Mouse (Mus musculus): ENCODE measurements at regions not wholly inside any gene's neighbourhood (a gene's known extent, or its start where the extent isn't known, plus 50 kb on each side); places are given as distances from the start of the nearest gene placed in this dataset.
"Not testable (repeated sequence)": the region's sequence is repeated elsewhere in the genome, so short reads cannot be mapped to it uniquely, and the experiment has no call there.

DNA sequence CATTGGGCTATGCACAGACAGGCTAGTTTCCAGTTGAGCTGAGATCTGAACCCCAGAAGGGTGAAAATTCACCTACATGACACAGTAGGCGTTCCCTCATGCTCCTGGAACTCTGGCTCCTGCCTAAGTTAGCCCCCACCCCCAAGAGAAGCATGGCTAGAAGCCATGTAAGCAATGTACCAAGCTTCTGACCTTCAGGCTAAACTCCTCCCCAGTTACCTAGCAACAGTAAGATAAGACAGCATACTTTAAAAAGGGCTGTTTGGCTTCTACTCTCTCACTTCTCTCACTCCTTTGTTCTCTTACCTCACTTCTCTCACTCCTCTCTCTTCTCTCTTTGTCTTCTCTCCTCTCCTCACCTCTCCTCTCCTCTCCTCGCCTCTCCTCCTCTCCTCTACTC, 629.7 kb upstream of the Prmt6 start:
- H3K36me3 ChIP-seq (ENCODE audit: control insufficient read depth, insufficient read depth, low read length); H3K9me3 ChIP-seq (ENCODE audit: control insufficient read depth, low read length); H3K27ac ChIP-seq (ENCODE audit: low read depth, low read length); H3K4me1 ChIP-seq (ENCODE audit: control insufficient read depth, insufficient read depth, low read length); H3K27me3 ChIP-seq (ENCODE audit: control insufficient read depth, insufficient read depth, low read length); ATAC-seq (ENCODE audit: low read depth); H3K4me2 ChIP-seq (ENCODE audit: low read depth, low read length); H3K4me3 ChIP-seq (ENCODE audit: low read depth, low read length); H3K9ac ChIP-seq (replicated peaks; ENCODE audit: low read depth, low read length): not testable (repeated sequence)
- WGBS, result 66% methylated on average over 2 of the region's 2 CpGs

DNA sequence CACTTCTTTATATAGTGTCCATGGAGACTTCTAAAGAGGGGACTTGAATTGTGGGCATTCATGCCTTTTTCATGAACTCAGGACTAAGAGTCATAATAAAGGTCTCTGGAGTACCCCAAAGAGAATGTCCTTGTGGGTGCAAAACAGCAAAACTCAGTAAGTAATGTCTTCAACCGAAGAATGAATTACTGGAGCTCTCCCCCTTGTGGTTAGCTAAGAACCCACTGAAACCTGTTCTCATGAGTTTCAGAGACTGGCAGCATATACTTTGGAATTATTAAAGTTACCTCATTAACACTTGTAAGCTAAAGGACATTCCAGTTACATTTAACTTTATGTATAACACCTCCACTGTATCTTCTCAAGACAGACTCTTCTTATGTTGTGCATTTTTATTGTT, 615.2 kb upstream of the Prmt6 start:
- Histone ChIP-seq H3K4me2 (ENCODE audit: low read depth, low read length) (no peak overlapping the region), H3K9ac (replicated peaks; ENCODE audit: low read depth, low read length) (no peak overlapping the region), H3K4me1 (ENCODE audit: control insufficient read depth, insufficient read depth, low read length) (no peaks in the 10 kb centered on the region), H3K27me3 (ENCODE audit: control insufficient read depth, insufficient read depth, low read length) (no peaks in the 10 kb centered on the region), H3K9me3 (ENCODE audit: control insufficient read depth, low read length) (no peaks in the 10 kb centered on the region), H3K27ac (ENCODE audit: low read depth, low read length) (no peak overlapping the region), H3K36me3 (ENCODE audit: control insufficient read depth, insufficient read depth, low read length) (no peaks in the 10 kb centered on the region), H3K4me3 (ENCODE audit: low read depth, low read length) (no peak overlapping the region)
- ATAC-seq (ENCODE audit: low read depth), result no peak
- 90% methylated on average over 1 of the region's 1 CpGs for WGBS

DNA sequence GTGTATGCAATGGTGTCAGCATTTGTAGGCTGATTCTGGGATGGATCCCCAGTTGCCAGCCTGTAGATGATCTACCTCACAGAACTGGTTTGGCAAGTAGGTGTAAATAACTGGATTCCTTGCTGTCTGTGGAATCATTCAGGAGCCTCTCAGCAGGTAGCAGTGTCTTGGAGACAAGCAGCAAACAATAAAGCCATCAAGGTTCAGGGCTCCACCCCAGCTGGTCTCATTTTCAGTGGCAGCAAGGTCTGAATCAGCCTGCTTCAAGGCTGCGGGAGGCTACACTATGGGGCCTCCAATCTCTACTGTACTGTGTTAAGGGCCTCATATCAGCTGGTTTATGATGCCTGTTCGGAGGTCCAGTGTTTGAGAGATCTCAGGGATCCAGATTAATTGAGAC, 596.4 kb upstream of the Prmt6 start:
- Histone ChIP-seq H3K27ac (ENCODE audit: low read depth, low read length) (no peak overlapping the region), H3K9ac (replicated peaks; ENCODE audit: low read depth, low read length) (no peak overlapping the region), H3K27me3 (ENCODE audit: control insufficient read depth, insufficient read depth, low read length) (no peaks in the 10 kb centered on the region), H3K4me1 (ENCODE audit: control insufficient read depth, insufficient read depth, low read length) (no peaks in the 10 kb centered on the region), H3K36me3 (ENCODE audit: control insufficient read depth, insufficient read depth, low read length) (no peaks in the 10 kb centered on the region), H3K4me2 (ENCODE audit: low read depth, low read length) (no peak overlapping the region), H3K9me3 (ENCODE audit: control insufficient read depth, low read length) (no peaks in the 10 kb centered on the region), H3K4me3 (ENCODE audit: low read depth, low read length) (no peak overlapping the region)
- WGBS, result 65% methylated on average over 2 of the region's 2 CpGs
- ATAC-seq (ENCODE audit: low read depth), result no peak

DNA sequence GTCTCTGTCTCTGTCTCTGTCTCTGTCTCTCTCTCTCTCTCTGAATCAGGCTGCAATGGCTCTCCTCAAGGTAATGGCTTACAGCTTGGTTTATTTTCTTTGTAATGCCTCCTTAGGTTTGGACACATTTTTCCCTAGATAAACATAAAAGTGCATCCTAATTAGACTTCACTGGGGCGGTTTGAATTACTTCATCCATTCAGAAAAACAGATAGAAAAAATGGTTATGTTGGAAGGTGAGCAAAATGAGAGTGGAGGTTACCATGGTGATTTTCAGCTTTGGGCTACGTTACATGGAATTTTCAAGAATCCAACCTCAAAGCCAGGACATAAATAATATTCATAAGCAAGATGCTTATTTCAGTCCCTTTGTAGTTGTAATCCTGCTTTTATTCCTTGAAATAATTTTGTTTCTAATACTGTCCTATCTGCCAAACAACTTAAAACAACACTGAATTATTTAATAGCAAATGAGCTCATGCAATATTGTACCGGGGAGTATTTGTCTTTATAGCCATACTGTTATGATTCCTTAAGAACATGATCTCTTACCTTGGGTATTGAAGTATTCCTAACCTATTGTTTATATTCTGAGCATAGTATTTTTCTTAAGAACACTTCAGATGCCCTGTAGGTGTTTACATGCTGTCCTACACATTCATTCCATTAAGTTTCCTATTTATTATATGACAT, 570.1 kb upstream of the Prmt6 start:
- no peaks in the 10 kb centered on the region for H3K27me3 ChIP-seq (ENCODE audit: control insufficient read depth, insufficient read depth, low read length)
- H3K9ac ChIP-seq (replicated peaks; ENCODE audit: low read depth, low read length), result no peak overlapping the region
- H3K27ac ChIP-seq (ENCODE audit: low read depth, low read length), result no peak overlapping the region
- H3K4me1 ChIP-seq (ENCODE audit: control insufficient read depth, insufficient read depth, low read length), result no peaks in the 10 kb centered on the region
- H3K36me3 ChIP-seq (ENCODE audit: control insufficient read depth, insufficient read depth, low read length), result no peaks in the 10 kb centered on the region
- H3K4me3 ChIP-seq (ENCODE audit: low read depth, low read length), result no peak overlapping the region
- H3K4me2 ChIP-seq (ENCODE audit: low read depth, low read length), result no peak overlapping the region
- WGBS, result 60% methylated on average over 3 of the region's 3 CpGs
- H3K9me3 ChIP-seq (ENCODE audit: control insufficient read depth, low read length), result no peaks in the 10 kb centered on the region
- no peak; the same call in 1 of the 2 replicates for ATAC-seq (ENCODE audit: low read depth)

DNA sequence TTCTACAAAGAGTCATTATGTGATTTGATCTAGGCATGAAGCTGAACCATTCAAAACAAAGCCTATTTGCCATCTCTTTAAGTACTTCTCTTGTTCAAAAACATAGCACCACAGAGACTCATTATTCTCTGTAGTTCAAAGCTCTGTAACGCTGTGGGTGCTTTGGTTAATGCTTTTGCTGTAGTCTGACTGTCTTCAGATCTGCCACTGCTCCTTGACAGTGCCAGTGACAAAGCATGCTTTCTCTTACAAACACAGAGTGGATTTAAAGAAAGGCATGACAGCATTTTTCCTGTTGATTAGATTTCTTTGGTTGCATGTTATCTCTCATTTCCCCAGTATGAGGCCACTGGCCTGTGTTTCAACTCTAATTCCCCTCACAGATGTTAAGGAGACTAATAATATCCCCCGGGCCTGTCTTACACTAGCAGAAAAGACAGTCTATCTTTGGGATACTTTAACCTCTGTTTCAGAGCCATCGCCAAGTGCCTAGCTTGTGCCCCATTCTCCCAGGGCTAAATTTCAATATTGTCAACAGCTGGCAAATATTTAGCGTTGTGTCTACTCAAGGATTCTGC, 538.3 kb upstream of the Prmt6 start:
- Histone ChIP-seq H3K9ac (replicated peaks; ENCODE audit: low read depth, low read length) (no peak overlapping the region), H3K27ac (ENCODE audit: low read depth, low read length) (no peak overlapping the region), H3K27me3 (ENCODE audit: control insufficient read depth, insufficient read depth, low read length) (no peaks in the 10 kb centered on the region), H3K4me1 (ENCODE audit: control insufficient read depth, insufficient read depth, low read length) (no peaks in the 10 kb centered on the region), H3K4me2 (ENCODE audit: low read depth, low read length) (no peak overlapping the region), H3K36me3 (ENCODE audit: control insufficient read depth, insufficient read depth, low read length) (no peaks in the 10 kb centered on the region), H3K9me3 (ENCODE audit: control insufficient read depth, low read length) (no peaks in the 10 kb centered on the region), H3K4me3 (ENCODE audit: low read depth, low read length) (no peak overlapping the region)
- 47% methylated on average over 4 of the region's 4 CpGs for WGBS
- ATAC-seq (ENCODE audit: low read depth), result peak; percentile 38; the same call in 1 of the 2 replicates

DNA sequence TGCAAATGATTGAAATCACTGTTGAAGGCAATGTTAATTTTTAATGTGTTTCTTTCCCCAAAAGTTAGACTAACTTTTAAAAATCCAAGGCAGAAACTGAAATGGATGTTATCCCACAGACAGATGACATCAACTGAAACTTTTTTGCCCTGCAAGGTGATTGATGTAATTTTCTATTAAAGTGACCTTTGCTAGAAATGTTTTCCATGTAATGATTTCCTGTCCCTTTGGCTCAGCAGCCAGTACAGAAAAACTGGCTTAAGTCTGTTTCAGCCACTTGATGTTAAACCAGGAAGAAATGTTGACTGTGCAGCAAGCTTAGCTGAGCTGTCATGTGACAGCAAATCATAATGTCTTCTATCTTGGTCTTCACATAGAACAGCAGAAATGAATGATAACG, 504.5 kb upstream of the Prmt6 start:
- no peaks in the 10 kb centered on the region for H3K27me3 ChIP-seq (ENCODE audit: control insufficient read depth, insufficient read depth, low read length)
- H3K9ac ChIP-seq (replicated peaks; ENCODE audit: low read depth, low read length), result no peak overlapping the region
- H3K9me3 ChIP-seq (ENCODE audit: control insufficient read depth, low read length), result no peaks in the 10 kb centered on the region
- H3K4me3 ChIP-seq (ENCODE audit: low read depth, low read length), result no peak overlapping the region
- H3K27ac ChIP-seq (ENCODE audit: low read depth, low read length), result no peak overlapping the region
- no peak for ATAC-seq (ENCODE audit: low read depth)
- no peak overlapping the region for H3K4me2 ChIP-seq (ENCODE audit: low read depth, low read length)
- 96% methylated on average over 1 of the region's 1 CpGs for WGBS
- H3K36me3 ChIP-seq (ENCODE audit: control insufficient read depth, insufficient read depth, low read length), result no peaks in the 10 kb centered on the region
- H3K4me1 ChIP-seq (ENCODE audit: control insufficient read depth, insufficient read depth, low read length), result no peaks in the 10 kb centered on the region

DNA sequence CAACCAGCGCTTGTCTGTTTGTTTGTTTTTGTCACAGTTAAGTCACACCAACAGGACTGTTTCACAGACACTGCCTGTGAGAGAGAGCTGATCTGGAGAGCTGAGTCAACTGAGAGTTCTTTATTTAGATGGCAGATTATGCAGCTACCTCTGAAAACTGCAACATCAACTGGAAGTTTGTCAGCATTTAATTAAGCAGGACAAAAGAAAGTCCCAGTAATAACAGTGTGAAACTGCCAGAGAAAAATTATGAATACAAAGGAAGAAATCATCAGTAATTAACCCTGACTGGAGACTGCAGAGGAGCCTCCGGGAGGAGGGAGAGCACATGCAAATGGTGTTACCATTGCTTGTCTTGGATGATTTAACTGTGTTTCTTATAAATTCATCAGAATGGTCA, 495.5 kb upstream of the Prmt6 start:
- WGBS, result 44% methylated on average over 2 of the region's 2 CpGs
- Histone ChIP-seq H3K4me3 (ENCODE audit: low read depth, low read length) (no peak overlapping the region), H3K27ac (ENCODE audit: low read depth, low read length) (no peak overlapping the region), H3K9me3 (ENCODE audit: control insufficient read depth, low read length) (no peaks in the 10 kb centered on the region), H3K4me1 (ENCODE audit: control insufficient read depth, insufficient read depth, low read length) (no peaks in the 10 kb centered on the region), H3K4me2 (ENCODE audit: low read depth, low read length) (no peak overlapping the region), H3K9ac (replicated peaks; ENCODE audit: low read depth, low read length) (no peak overlapping the region), H3K36me3 (ENCODE audit: control insufficient read depth, insufficient read depth, low read length) (no peaks in the 10 kb centered on the region), H3K27me3 (ENCODE audit: control insufficient read depth, insufficient read depth, low read length) (no peaks in the 10 kb centered on the region)
- ATAC-seq (ENCODE audit: low read depth), result no peak

DNA sequence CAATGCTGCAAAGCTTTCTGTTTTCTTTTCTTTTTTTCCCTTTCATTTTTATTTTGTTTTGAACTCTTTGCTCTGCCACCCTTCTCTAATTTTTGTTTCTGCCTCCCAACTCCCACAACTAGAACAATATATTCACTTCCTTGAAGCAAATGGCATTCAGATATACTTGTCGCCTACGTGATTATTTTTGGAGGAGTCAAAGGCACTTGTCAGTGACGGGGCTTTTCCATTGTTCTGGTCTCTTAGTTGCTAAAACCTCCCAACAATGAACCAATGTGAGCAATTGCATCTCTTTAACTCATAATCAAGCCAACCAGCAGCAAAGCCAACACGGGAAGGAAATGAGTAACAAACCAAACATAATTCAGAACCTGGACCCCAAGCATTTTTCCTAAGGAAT, 449.3 kb upstream of the Prmt6 start:
- Histone ChIP-seq H3K27me3 (ENCODE audit: control insufficient read depth, insufficient read depth, low read length) (no peaks in the 10 kb centered on the region), H3K9ac (replicated peaks; ENCODE audit: low read depth, low read length) (no peak overlapping the region), H3K27ac (ENCODE audit: low read depth, low read length) (no peak overlapping the region), H3K4me1 (ENCODE audit: control insufficient read depth, insufficient read depth, low read length) (no peaks in the 10 kb centered on the region), H3K4me3 (ENCODE audit: low read depth, low read length) (no peak overlapping the region), H3K9me3 (ENCODE audit: control insufficient read depth, low read length) (no peaks in the 10 kb centered on the region), H3K36me3 (ENCODE audit: control insufficient read depth, insufficient read depth, low read length) (no peaks in the 10 kb centered on the region), H3K4me2 (ENCODE audit: low read depth, low read length) (no peak overlapping the region)
- 33% methylated on average over 4 of the region's 4 CpGs for WGBS
- no peak for ATAC-seq (ENCODE audit: low read depth)

DNA sequence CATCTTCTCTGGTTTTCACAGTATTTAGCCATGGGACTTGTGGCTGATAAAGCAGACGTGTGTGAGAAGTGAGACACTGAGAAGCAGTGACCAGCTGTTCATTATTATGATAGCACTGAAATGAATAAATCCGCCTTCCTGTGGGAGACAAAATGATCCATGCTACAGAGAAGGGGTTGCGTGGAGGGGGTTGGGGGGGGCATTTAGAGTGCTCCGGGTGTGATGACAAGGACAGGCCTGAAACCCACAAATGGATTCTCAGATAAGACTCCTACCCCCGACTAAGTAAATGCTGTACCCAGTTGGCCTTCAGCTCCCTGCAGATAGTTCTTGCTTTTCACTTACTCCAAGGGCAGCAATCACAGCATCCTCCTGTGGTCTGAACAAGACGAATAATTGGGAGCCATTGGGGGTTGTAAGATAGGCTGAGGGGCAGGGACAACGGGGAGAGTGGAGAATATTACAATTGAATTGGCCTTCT, 416.8 kb upstream of the Prmt6 start:
- Histone ChIP-seq H3K9ac (replicated peaks; ENCODE audit: low read depth, low read length) (no peak overlapping the region), H3K27me3 (ENCODE audit: control insufficient read depth, insufficient read depth, low read length) (no peaks in the 10 kb centered on the region), H3K4me2 (ENCODE audit: low read depth, low read length) (no peak overlapping the region), H3K4me3 (ENCODE audit: low read depth, low read length) (no peak overlapping the region), H3K4me1 (ENCODE audit: control insufficient read depth, insufficient read depth, low read length) (no peaks in the 10 kb centered on the region), H3K9me3 (ENCODE audit: control insufficient read depth, low read length) (no peaks in the 10 kb centered on the region), H3K36me3 (ENCODE audit: control insufficient read depth, insufficient read depth, low read length) (no peaks in the 10 kb centered on the region), H3K27ac (ENCODE audit: low read depth, low read length) (no peak overlapping the region)
- peak; percentile 79 for ATAC-seq (ENCODE audit: low read depth)
- WGBS, result 53% methylated on average over 7 of the region's 7 CpGs
